Mouse (Mus musculus) C2C12 (cell line): ENCODE data around the gene Slc15a2. TPM values are rescaled to one million over a fixed set of nuclear protein-coding genes. Genes with fewer than 3 reads are reported as not detected.

ENCODE experiments used
- H3K27me3 ChIP-seq: one replicate; pipeline ENCODE4 v1.6.1; 2011; ENCODE audit not compliant: control insufficient read depth, insufficient read depth, insufficient read length
- H3K36me3 ChIP-seq: one replicate; pipeline ENCODE4 v1.6.1; 2011; ENCODE audit not compliant: control insufficient read depth, insufficient read depth
- H3K4me3 ChIP-seq: one replicate; pipeline ENCODE4 v1.5.1; 2011; ENCODE audit warnings: mild to moderate bottlenecking, control low read depth; ENCODE audit not compliant: poor library complexity, insufficient read depth, severe bottlenecking
- H3K79me2 ChIP-seq: one replicate; pipeline ENCODE4 v1.6.1; 2011; ENCODE audit not compliant: control insufficient read depth, insufficient read depth
- H3K79me3 ChIP-seq: one replicate; pipeline ENCODE4 v1.6.1; 2011; ENCODE audit warnings: low read depth, control low read depth
- H3ac ChIP-seq: one replicate; pipeline ENCODE3; 2011; ENCODE audit warnings: low read depth; ENCODE audit not compliant: control insufficient read depth, insufficient read length
- CEBPB ChIP-seq: IDR thresholded peaks from one replicate; pipeline ENCODE4 v1.6.1; 2011; ENCODE audit warnings: low read depth, mild to moderate bottlenecking, control low read depth, moderate library complexity
- CTCF ChIP-seq: IDR thresholded peaks from one replicate; pipeline ENCODE4 v1.5.1; 2011; ENCODE audit not compliant: control insufficient read depth, insufficient read depth, insufficient read length
- FOSL1 ChIP-seq: IDR thresholded peaks from one replicate; pipeline ENCODE4 v1.8.0; 2011; ENCODE audit warnings: mild to moderate bottlenecking, low read length; ENCODE audit not compliant: poor library complexity, insufficient read depth, severe bottlenecking
- MAX ChIP-seq: IDR thresholded peaks from one replicate; pipeline ENCODE4 v1.6.1; 2011; ENCODE audit warnings: mild to moderate bottlenecking, control low read depth
- MYOD1 ChIP-seq: IDR thresholded peaks from one replicate; pipeline ENCODE4 v1.6.1; 2011; ENCODE audit warnings: low read depth; ENCODE audit not compliant: control insufficient read depth, insufficient read length
- MYOG ChIP-seq: IDR thresholded peaks from one replicate; pipeline ENCODE4 v1.6.1; 2011; ENCODE audit not compliant: control insufficient read depth, insufficient read length; ENCODE audit errors: extremely low read depth
- USF1 ChIP-seq: IDR thresholded peaks from one replicate; pipeline ENCODE4 v1.6.1; 2011; ENCODE audit warnings: low read depth, mild to moderate bottlenecking, control low read depth, moderate library complexity
- long read RNA-seq, 2 experiments: library from polyadenylated mRNA; unstranded; transcript quantifications; one replicate each; pipeline ENCODE4 v2.0.0; 2019 to 2020
- polyA plus RNA-seq: library from polyadenylated mRNA; unstranded; fragments of >200 nt; fragmentation: generic; extraction: Trizol; gene quantifications from one replicate; pipeline ENCODE4 v1.2.1, GENCODE M21; 2012; ENCODE audit warnings: missing spikeins

Gene Slc15a2
- not detected for polyA plus RNA-seq
- long read RNA-seq, experiment 1, partial matches to known transcripts, result 0 of 2 reads
- long read RNA-seq, experiment 1, other reads (novel, unspliced or antisense), result 2 of 2 reads
- long read RNA-seq, experiment 2, partial matches to known transcripts, result 0 of 1 reads
- long read RNA-seq, experiment 2, other reads (novel, unspliced or antisense), result 1 of 1 reads

- no peak for TF ChIP-seq MYOG
- TF ChIP-seq MAX, result no peak
- TF ChIP-seq CTCF, result no peak
- TF ChIP-seq MYOD1, result no peak
- no peak for TF ChIP-seq CEBPB
- no peak for TF ChIP-seq FOSL1
- TF ChIP-seq USF1, result no peak
- Histone ChIP-seq H3K27me3 (no peaks in the 10 kb centered on the region), H3K36me3 (no peaks in the 10 kb centered on the region), H3K79me2 (no peaks in the 10 kb centered on the region), H3K4me3 (no peak within 1 kb of the TSS), H3ac (no peak within 1 kb of the TSS), H3K79me3 (no peaks in the 10 kb centered on the region)
These were observed at the start of gene Slc15a2 for GRCm38 (mm10) chr16:36784594-36785313. Gene Slc15a2, minus strand, starts transcription at chr16:36784962.

GRCm38 (mm10) chr16:36828820-36829219 is 44.1 kb upstream of the Slc15a2 start:
- no peaks in the 10 kb centered on the region for H3K27me3 ChIP-seq
- no peak for TF ChIP-seq MYOG
- TF ChIP-seq MYOD1, result no peak
- TF ChIP-seq FOSL1, result no peak
- TF ChIP-seq CTCF, result no peak
- no peak for TF ChIP-seq USF1
- TF ChIP-seq MAX, result no peak
- no peak for TF ChIP-seq CEBPB
- no peaks in the 10 kb centered on the region for H3K79me3 ChIP-seq
- H3K79me2 ChIP-seq, result peaks cover 10% of the 10 kb centered on the region
- H3ac ChIP-seq, result peak overlapping the region; percentile 40
- H3K36me3 ChIP-seq, result peaks cover 5% of the 10 kb centered on the region
- peak overlapping the region; percentile 59 for H3K4me3 ChIP-seq

GRCm38 (mm10) chr16:36828054-36828786 is 43.5 kb upstream of the Slc15a2 start, which contains the start of gene Iqcb1:
Gene Iqcb1, plus strand, starts transcription at chr16:36828385.
- H3ac ChIP-seq, result peak within 1 kb of the TSS; percentile 77
- no peaks in the 10 kb centered on the region for H3K79me3 ChIP-seq
- TF ChIP-seq USF1 (no peak), FOSL1 (no peak), MAX (peak; percentile 20), CTCF (no peak)
- peak within 1 kb of the TSS; percentile 59 for H3K4me3 ChIP-seq
- peaks cover 10% of the 10 kb centered on the region for H3K79me2 ChIP-seq
- H3K27me3 ChIP-seq, result no peaks in the 10 kb centered on the region
- peaks cover 5% of the 10 kb centered on the region for H3K36me3 ChIP-seq

DNA sequence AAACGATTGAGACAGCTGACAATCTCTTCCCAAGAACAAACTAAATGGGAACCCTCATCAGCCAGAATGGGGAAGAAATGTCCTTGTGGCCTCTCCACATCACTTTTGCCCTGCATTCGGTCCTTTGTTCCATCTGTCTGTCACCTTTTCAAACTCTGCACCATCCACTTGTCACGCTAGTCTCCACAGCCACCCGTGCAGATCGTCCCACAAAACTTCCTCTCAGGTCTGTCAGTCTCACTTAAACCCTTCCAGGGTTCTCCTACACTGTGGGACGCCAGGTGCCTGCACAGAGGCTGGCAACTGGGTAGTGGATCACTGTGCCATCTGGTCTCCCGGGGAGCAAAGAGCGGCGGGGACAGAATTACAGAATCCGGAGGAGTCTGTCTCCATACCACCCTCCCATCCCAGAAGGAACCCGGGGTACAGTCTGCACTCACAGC is 42.9 kb upstream of the Slc15a2 start:
- TF ChIP-seq CTCF, result no peak
- no peak for TF ChIP-seq MAX
- no peak for TF ChIP-seq CEBPB
- no peak for TF ChIP-seq MYOD1
- no peak for TF ChIP-seq USF1
- TF ChIP-seq MYOG, result no peak
- no peak for TF ChIP-seq FOSL1

GRCm38 (mm10) chr16:36821474-36821873 is 36.7 kb upstream of the Slc15a2 start:
- H3K36me3 ChIP-seq, result no peaks in the 10 kb centered on the region
- no peaks in the 10 kb centered on the region for H3K79me2 ChIP-seq
- no peaks in the 10 kb centered on the region for H3K27me3 ChIP-seq
- H3K79me3 ChIP-seq, result no peaks in the 10 kb centered on the region
- no peak overlapping the region for H3ac ChIP-seq
- no peak overlapping the region for H3K4me3 ChIP-seq
- TF ChIP-seq CEBPB, result no peak

More for the DNA sequence above, 42.9 kb upstream of the Slc15a2 start:
- peak overlapping the region; percentile 41 for H3ac ChIP-seq
- H3K27me3 ChIP-seq, result no peaks in the 10 kb centered on the region
- peak overlapping the region; percentile 59 for H3K4me3 ChIP-seq
- peaks cover 5% of the 10 kb centered on the region for H3K36me3 ChIP-seq
- H3K79me3 ChIP-seq, result no peaks in the 10 kb centered on the region
- H3K79me2 ChIP-seq, result peaks cover 10% of the 10 kb centered on the region

DNA sequence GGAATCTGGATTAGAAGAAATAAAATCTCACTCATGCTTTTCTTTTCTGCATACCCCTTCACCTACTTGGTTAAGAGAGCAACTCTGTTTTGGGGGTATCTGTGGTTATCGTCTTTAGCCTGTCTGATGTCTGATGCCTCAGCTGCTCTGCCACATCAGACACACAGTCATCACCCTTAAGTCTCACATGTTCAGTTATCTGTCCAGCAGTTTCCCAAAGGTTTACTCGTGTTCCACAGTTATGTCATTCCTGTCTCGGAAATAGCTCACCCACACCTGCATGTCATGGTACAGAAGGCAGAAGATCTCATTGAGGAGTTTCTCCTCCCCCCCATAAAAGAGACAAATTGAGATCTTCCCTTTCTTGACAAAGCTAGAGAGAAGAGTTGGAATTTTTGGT is 36.0 kb upstream of the Slc15a2 start:
- Histone ChIP-seq H3K36me3 (no peaks in the 10 kb centered on the region), H3K79me3 (no peaks in the 10 kb centered on the region), H3K27me3 (no peaks in the 10 kb centered on the region), H3K4me3 (no peak overlapping the region), H3K79me2 (no peaks in the 10 kb centered on the region), H3ac (no peak overlapping the region)
- no peak for TF ChIP-seq CTCF
- TF ChIP-seq MYOD1, result peak; percentile 42
